Mouse (Mus musculus) erythroid progenitor cell, adult 5-6 weeks (primary cell): ENCODE measurements at regions not wholly inside any gene's neighbourhood (a gene's known extent, or its start where the extent isn't known, plus 50 kb on each side); places are given as distances from the start of the nearest gene placed in this dataset.

Source experiments
- ATAC-seq: replicated peaks from 2 replicates; pipeline ENCODE4 v1.8.0; 2016; ENCODE audit warnings: moderate number of reproducible peaks, mild to moderate bottlenecking, moderate TSS enrichment, inconsistent platforms; ENCODE audit not compliant: poor library complexity, low FRiP score, severe bottlenecking

GRCm38 (mm10) chr9:115526981-115527380, 216.8 kb upstream of the Stt3b start:
- ATAC-seq = no peak

- ATAC-seq = no peak
Observed at GRCm38 (mm10) chr9:115534198-115534597, 224.0 kb upstream of the Stt3b start.

GRCm38 (mm10) chr9:115543665-115544064, 233.4 kb upstream of the Stt3b start:
- ATAC-seq = no peak

GRCm38 (mm10) chr9:115545178-115545577, 235.0 kb upstream of the Stt3b start:
- ATAC-seq = no peak

- ATAC-seq = no peak
Observed at GRCm38 (mm10) chr9:115545792-115546191, 235.6 kb upstream of the Stt3b start.

- no peak for ATAC-seq
Observed at GRCm38 (mm10) chr9:115547625-115548325, 237.6 kb upstream of the Stt3b start.

- ATAC-seq = no peak
Observed at GRCm38 (mm10) chr9:115548722-115549349, 238.6 kb upstream of the Stt3b start.

GRCm38 (mm10) chr9:115551080-115551479, 240.9 kb upstream of the Stt3b start:
- ATAC-seq = no peak

GRCm38 (mm10) chr9:115551501-115551900, 241.3 kb upstream of the Stt3b start:
- ATAC-seq = no peak

GRCm38 (mm10) chr9:115558131-115558530, 247.9 kb upstream of the Stt3b start:
- no peak for ATAC-seq

- no peak for ATAC-seq
Observed at GRCm38 (mm10) chr9:115559521-115559920, 249.3 kb upstream of the Stt3b start.

- ATAC-seq = no peak
Observed at GRCm38 (mm10) chr9:115561207-115561606, 251.0 kb upstream of the Stt3b start.

- ATAC-seq = no peak
Observed at GRCm38 (mm10) chr9:115562783-115563182, 252.6 kb upstream of the Stt3b start.

- ATAC-seq = no peak
Observed at GRCm38 (mm10) chr9:115564366-115564765, 254.1 kb upstream of the Stt3b start.

- ATAC-seq = no peak
Observed at GRCm38 (mm10) chr9:115568693-115569334, 258.6 kb upstream of the Stt3b start.

- no peak for ATAC-seq
Observed at GRCm38 (mm10) chr9:115570998-115571397, 260.8 kb upstream of the Stt3b start.

- no peak for ATAC-seq
Observed at GRCm38 (mm10) chr9:115581116-115581515, 270.9 kb upstream of the Stt3b start.

- no peak for ATAC-seq
Observed at GRCm38 (mm10) chr9:115583548-115583947, 273.3 kb upstream of the Stt3b start.

- no peak for ATAC-seq
Observed at GRCm38 (mm10) chr9:115584874-115585273, 274.7 kb upstream of the Stt3b start.

GRCm38 (mm10) chr9:115592466-115592865, 282.2 kb upstream of the Stt3b start:
- ATAC-seq = no peak

GRCm38 (mm10) chr9:115600228-115600627, 290.0 kb upstream of the Stt3b start:
- ATAC-seq = no peak
